18 mouse cellular contexts compared by ENCODE assay signal in the genomic region with DNA sequence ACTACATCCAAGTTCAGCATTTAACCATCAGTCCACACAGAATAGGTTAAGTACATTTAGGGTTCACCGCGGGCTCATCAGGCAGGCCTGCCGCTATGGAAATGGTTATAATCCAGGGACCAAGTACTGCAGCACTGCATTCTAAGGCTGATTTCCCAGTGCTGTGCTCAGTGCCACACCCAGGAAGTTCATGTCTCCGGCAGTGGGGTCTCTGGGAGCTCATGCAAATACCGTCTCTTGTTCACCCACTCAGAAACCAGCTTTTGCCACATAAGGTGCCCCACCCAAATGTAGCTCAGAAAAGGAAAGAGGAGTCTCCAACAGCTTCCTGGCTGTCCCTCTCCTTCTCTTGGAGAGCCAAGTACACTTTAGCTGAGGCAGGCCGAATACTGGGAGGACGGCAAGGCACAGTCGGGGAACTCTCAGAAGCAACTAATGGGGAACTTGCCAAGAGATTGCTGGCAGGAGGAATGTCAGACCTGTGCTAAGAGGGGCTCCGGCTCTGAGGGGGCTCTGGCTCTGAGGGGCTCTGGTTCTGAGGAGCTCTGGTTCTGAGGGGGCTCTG.
DNase-seq lines count a peak whose midpoint lies in the region; ATAC-seq and TF ChIP-seq lines count a peak whose summit lies in the region.
"Had no signal": no experiment of that assay in that cellular context is flagged by ENCODE, and none has a peak within 500 bp of the region (broad histone marks: within the 10 kb centered on the region; RNA-seq: fewer than 3 reads in every experiment).

No protein-coding gene starts in this region.

- no peaks in the 10 kb centered on the region for H3K27me3 ChIP-seq in heart, embryonic 10.5 days (ENCODE audit: insufficient read depth, poor library complexity, severe bottlenecking)
- no peaks in the 10 kb centered on the region; the same call in 1 of the 2 replicates for H3K27me3 ChIP-seq in lung, embryonic 15.5 days
- H3K27me3 ChIP-seq: embryonic facial prominence, embryonic 12.5 days; liver, embryonic 15.5 days had no signal

- 66% methylated on average over 9 of the region's 9 CpGs for WGBS in heart, embryonic 10.5 days
- 53% methylated on average over 9 of the region's 9 CpGs for WGBS in lung, embryonic 15.5 days
- 41% methylated on average over 9 of the region's 9 CpGs for WGBS in lung, adult 2 months

- TF ChIP-seq CTCF in lung, adult 2 months (IDR thresholded peaks at IDR 0.05; ENCODE audit: insufficient read depth, low read length): no peak
- no peak for TF ChIP-seq CTCF in brain, embryonic 14.5 days (IDR thresholded peaks at IDR 0.05; ENCODE audit: borderline replicate concordance, extremely low read depth, insufficient read depth, insufficient read length)

- no peaks in the 10 kb centered on the region for H3K36me3 ChIP-seq in heart, embryonic 10.5 days
- H3K36me3 ChIP-seq in lung, embryonic 15.5 days: no peaks in the 10 kb centered on the region
- H3K36me3 ChIP-seq: embryonic facial prominence, embryonic 12.5 days; liver, embryonic 15.5 days had no signal

- peak overlapping the region; percentile 43; the same call in 1 of the 2 replicates for H3K27ac ChIP-seq in heart, embryonic 10.5 days
- peak overlapping the region; percentile 8; the same call in 1 of the 2 replicates for H3K27ac ChIP-seq in lung, embryonic 15.5 days
- H3K27ac ChIP-seq: embryonic facial prominence, embryonic 12.5 days; liver, embryonic 15.5 days; midbrain, embryonic 10.5 days had no signal

- no peak overlapping the region for H3K4me3 ChIP-seq in heart, embryonic 10.5 days
- H3K4me3 ChIP-seq in lung, embryonic 15.5 days: no peak overlapping the region
- H3K4me3 ChIP-seq in lung, adult 2 months (replicated peaks; ENCODE audit: extremely low read depth, low read depth, low read length): no peak overlapping the region
- H3K4me3 ChIP-seq: embryonic facial prominence, embryonic 12.5 days; liver, embryonic 15.5 days; midbrain, embryonic 10.5 days had no signal

- intact Hi-C loops in heart, postnatal 14 days (cut with DNase I): loop anchor here (10.0 kb wide), 1 partner anchor 421 kb away; no protein-coding TSS in a partner anchor

- no peak for DNase-seq in heart, embryonic 10.5 days (ENCODE audit: low spot score)
- DNase-seq in heart, postnatal 14 days: no peak
- DNase-seq in lung, adult 2 months: no peak
- peak; percentile 19 for DNase-seq in brain, embryonic 14.5 days (ENCODE audit: low read depth)
- DNase-seq in lung, postnatal 10 days: peak; percentile 22
- no peak for DNase-seq in ovary, postnatal 36 days (ENCODE audit: low spot score)
- no peak for DNase-seq in cerebellum, postnatal 25 days
- DNase-seq: gastrocnemius, postnatal 36 days; kidney, adult 9 months; left cerebral cortex, postnatal 4 days; spleen, adult 18-20 months; thymus, postnatal 14 days had no signal

- no peak for TF ChIP-seq POLR2A in lung, adult 2 months (IDR thresholded peaks at IDR 0.05; ENCODE audit: borderline replicate concordance, extremely low read depth, low read depth, low read length)
- TF ChIP-seq POLR2A in brain, embryonic 14.5 days (IDR thresholded peaks at IDR 0.05; ENCODE audit: borderline replicate concordance, extremely low read depth, insufficient read depth, insufficient read length, poor library complexity, severe bottlenecking): no peak

- no peak for ATAC-seq in lung, embryonic 15.5 days (ENCODE audit: borderline replicate concordance, extremely low read depth, low FRiP score, low TSS enrichment)
- ATAC-seq: inflammation-experienced regulatory T-cells, adult 6 months had no signal

- peaks cover 24% of the 10 kb centered on the region for H3K4me1 ChIP-seq in heart, embryonic 10.5 days
- peaks cover 26% of the 10 kb centered on the region for H3K4me1 ChIP-seq in lung, embryonic 15.5 days
- H3K4me1 ChIP-seq in lung, adult 2 months (ENCODE audit: control insufficient read depth, insufficient read depth, low read length): peaks cover 8% of the 10 kb centered on the region

- H3K9ac ChIP-seq in lung, embryonic 15.5 days: no peak overlapping the region
- H3K9ac ChIP-seq: embryonic facial prominence, embryonic 12.5 days; liver, embryonic 15.5 days had no signal

- no peak overlapping the region for H3K4me2 ChIP-seq in lung, embryonic 15.5 days
- H3K4me2 ChIP-seq: embryonic facial prominence, embryonic 12.5 days; liver, embryonic 15.5 days had no signal

- H3K9me3 ChIP-seq in heart, embryonic 10.5 days: no peaks in the 10 kb centered on the region
- H3K9me3 ChIP-seq in lung, embryonic 15.5 days: no peaks in the 10 kb centered on the region
- H3K9me3 ChIP-seq: embryonic facial prominence, embryonic 12.5 days; G1E; liver, embryonic 15.5 days; midbrain, embryonic 10.5 days had no signal

Comparison
In these comparisons a context has a peak if more than half of its experiments do, and no peak if none do; other contexts are left out.
1. DNase-seq: peak in brain, embryonic 14.5 days (single experiment) and lung, postnatal 10 days (single experiment); none in heart, embryonic 10.5 days (single experiment), heart, postnatal 14 days (0 of 2), lung, adult 2 months (single experiment), ovary, postnatal 36 days (single experiment) and cerebellum, postnatal 25 days (0 of 2).